Mouse (Mus musculus): ENCODE measurements around the gene Rpa2. TPM values are rescaled to one million over a fixed set of nuclear protein-coding genes. Genes with fewer than 3 reads are reported as not detected.
A peak's percentile ranks its signal among the peaks of the same experiment; 100 is the strongest.
"Not testable (repeated sequence)": the region's sequence is repeated elsewhere in the genome, so short reads cannot be mapped to it uniquely, and the experiment has no call there.

Rpa2 gene
- polyA plus RNA-seq, 1 experiment from 2014 or later = 176 TPM

- no peak overlapping the region for H3K9ac ChIP-seq (replicated peaks; ENCODE audit: low read length)
- no peak overlapping the region for H3K4me2 ChIP-seq (ENCODE audit: low read depth, low read length)
- H3K4me3 ChIP-seq (ENCODE audit: low read depth, low read length) = no peak overlapping the region
- H3K9me3 ChIP-seq (replicated peaks; ENCODE audit: control insufficient read depth, low read length) = no peaks in the 10 kb centered on the region
- no peak overlapping the region for H3K27ac ChIP-seq (replicated peaks; ENCODE audit: low read depth, low read length)
- DNase-seq (ENCODE audit: low spot score) (no peak), ATAC-seq (replicated peaks; ENCODE audit: insufficient number of reproducible peaks, low FRiP score, low TSS enrichment, low read depth) (no peak)
- WGBS = 82% methylated on average over 6 of the region's 6 CpGs
- H3K36me3 ChIP-seq (replicated peaks; ENCODE audit: control insufficient read depth, insufficient read depth, low read depth, low read length) = no peaks in the 10 kb centered on the region
- no peaks in the 10 kb centered on the region for H3K27me3 ChIP-seq (ENCODE audit: control insufficient read depth, insufficient read depth, low read length)
- no peaks in the 10 kb centered on the region for H3K4me1 ChIP-seq (ENCODE audit: control insufficient read depth, insufficient read depth, low read length)
Measured at GRCm38 (mm10) chr4:132749258-132749982, 18.7 kb upstream of the Rpa2 start.

- ATAC-seq (replicated peaks; ENCODE audit: insufficient number of reproducible peaks, low FRiP score, low TSS enrichment, low read depth) = no peak
- 80% methylated on average over 6 of the region's 6 CpGs for WGBS
- no peaks in the 10 kb centered on the region; the same call in 1 of the 2 replicates for H3K27me3 ChIP-seq (ENCODE audit: control insufficient read depth, insufficient read depth, low read length)
Measured at GRCm38 (mm10) chr4:132752992-132753391, 15.1 kb upstream of the Rpa2 start.

DNA sequence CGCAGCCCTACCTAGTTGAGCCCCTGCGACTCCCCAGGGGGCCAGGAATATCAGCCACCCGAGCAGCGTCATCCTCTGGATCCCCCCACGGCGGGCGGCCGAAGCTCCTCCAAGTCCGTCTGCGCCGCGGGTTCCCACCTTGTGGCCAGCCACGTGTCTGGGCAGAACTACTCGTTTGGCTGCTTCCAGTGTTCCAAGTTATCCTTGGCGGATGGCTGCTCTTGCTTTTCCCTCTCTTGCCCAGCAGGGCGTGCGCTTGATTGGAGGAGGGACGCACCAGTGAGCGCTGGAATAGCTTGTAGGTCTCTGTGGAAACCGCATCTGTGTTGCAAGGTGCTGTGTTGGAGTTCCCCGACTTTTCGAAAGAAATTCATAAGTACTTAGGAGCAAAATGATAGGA lies 11.2 kb upstream of the Rpa2 start, which contains the start of gene Smpdl3b:
Gene Smpdl3b, minus strand, starts transcription at position 279 of the 400 bp plus-strand sequence.
- Histone ChIP-seq H3K9ac (replicated peaks; ENCODE audit: low read length) (peak within 1 kb of the TSS; percentile 47), H3K4me2 (ENCODE audit: low read depth, low read length) (peak within 1 kb of the TSS; percentile 65), H3K36me3 (replicated peaks; ENCODE audit: control insufficient read depth, insufficient read depth, low read depth, low read length) (no peaks in the 10 kb centered on the region), H3K27me3 (ENCODE audit: control insufficient read depth, insufficient read depth, low read length) (no peaks in the 10 kb centered on the region; the same call in 1 of the 2 replicates), H3K9me3 (replicated peaks; ENCODE audit: control insufficient read depth, low read length) (no peaks in the 10 kb centered on the region), H3K4me3 (ENCODE audit: low read depth, low read length) (peak within 1 kb of the TSS; percentile 24), H3K27ac (replicated peaks; ENCODE audit: low read depth, low read length) (no peak within 1 kb of the TSS), H3K4me1 (ENCODE audit: control insufficient read depth, insufficient read depth, low read length) (no peaks in the 10 kb centered on the region)
- DNase-seq (ENCODE audit: low spot score) (peak; percentile 92), ATAC-seq (replicated peaks; ENCODE audit: insufficient number of reproducible peaks, low FRiP score, low TSS enrichment, low read depth) (peak; percentile 81)
- 1% methylated on average over 22 of the region's 22 CpGs for WGBS

More at GRCm38 (mm10) chr4:132752992-132753391, 15.1 kb upstream of the Rpa2 start:
- H3K9me3 ChIP-seq (replicated peaks; ENCODE audit: control insufficient read depth, low read length) = no peaks in the 10 kb centered on the region
- H3K27ac ChIP-seq (replicated peaks; ENCODE audit: low read depth, low read length) = no peak overlapping the region
- no peak overlapping the region for H3K4me3 ChIP-seq (ENCODE audit: low read depth, low read length)
- no peak overlapping the region for H3K4me2 ChIP-seq (ENCODE audit: low read depth, low read length)
- no peaks in the 10 kb centered on the region for H3K36me3 ChIP-seq (replicated peaks; ENCODE audit: control insufficient read depth, insufficient read depth, low read depth, low read length)
- H3K4me1 ChIP-seq (ENCODE audit: control insufficient read depth, insufficient read depth, low read length) = no peaks in the 10 kb centered on the region
- no peak for DNase-seq (ENCODE audit: low spot score)
- no peak overlapping the region for H3K9ac ChIP-seq (replicated peaks; ENCODE audit: low read length)

DNA sequence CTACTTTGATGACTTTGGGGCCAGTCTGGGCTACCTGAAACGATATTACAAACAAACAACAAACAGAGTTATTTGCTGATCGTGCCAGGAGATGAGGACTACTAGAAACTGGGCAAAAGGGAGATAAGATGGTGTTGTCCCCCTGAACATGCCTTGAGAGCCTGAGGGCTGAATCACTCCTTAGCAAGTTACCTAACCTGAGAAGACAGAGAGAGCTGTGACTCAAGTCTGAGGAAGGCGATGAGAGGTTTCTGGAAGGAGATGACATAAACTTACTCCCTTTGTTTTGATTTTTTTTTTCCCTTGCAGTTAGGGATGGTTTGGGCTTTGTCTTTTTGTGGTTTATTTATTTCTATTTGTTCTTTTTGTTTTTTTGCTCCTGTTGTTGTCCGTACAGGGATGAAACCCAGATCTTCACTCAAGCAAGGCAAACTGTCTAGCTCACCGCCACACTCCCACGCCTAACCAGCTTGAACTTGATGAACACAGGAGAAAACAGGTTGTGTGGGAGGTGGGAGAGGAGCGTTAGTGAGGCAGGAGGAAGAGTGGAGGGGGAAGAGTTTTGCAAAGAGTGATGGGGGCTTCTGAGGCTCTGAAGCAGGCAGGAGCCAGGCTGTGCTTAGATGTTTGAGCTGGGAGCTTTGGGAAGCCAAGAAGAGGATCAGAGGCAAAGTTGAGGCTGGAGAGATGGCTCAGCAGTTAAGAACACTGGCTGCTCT lies 10.3 kb upstream of the Rpa2 start:
- no peak for DNase-seq (ENCODE audit: low spot score)
- Histone ChIP-seq H3K4me1 (ENCODE audit: control insufficient read depth, insufficient read depth, low read length) (no peaks in the 10 kb centered on the region), H3K27me3 (ENCODE audit: control insufficient read depth, insufficient read depth, low read length) (no peaks in the 10 kb centered on the region; the same call in 1 of the 2 replicates), H3K9me3 (replicated peaks; ENCODE audit: control insufficient read depth, low read length) (no peaks in the 10 kb centered on the region), H3K27ac (replicated peaks; ENCODE audit: low read depth, low read length) (no peak overlapping the region), H3K9ac (replicated peaks; ENCODE audit: low read length) (no peak overlapping the region), H3K36me3 (replicated peaks; ENCODE audit: control insufficient read depth, insufficient read depth, low read depth, low read length) (no peaks in the 10 kb centered on the region), H3K4me2 (ENCODE audit: low read depth, low read length) (no peak overlapping the region), H3K4me3 (ENCODE audit: low read depth, low read length) (no peak overlapping the region)
- ATAC-seq (replicated peaks; ENCODE audit: insufficient number of reproducible peaks, low FRiP score, low TSS enrichment, low read depth) = no peak
- WGBS = 84% methylated on average over 7 of the region's 7 CpGs

GRCm38 (mm10) chr4:132760296-132760695 lies 7.8 kb upstream of the Rpa2 start:
- H3K9me3 ChIP-seq (replicated peaks; ENCODE audit: control insufficient read depth, low read length) = no peaks in the 10 kb centered on the region
- H3K27me3 ChIP-seq (ENCODE audit: control insufficient read depth, insufficient read depth, low read length) = no peaks in the 10 kb centered on the region; the same call in 1 of the 2 replicates
- no peak overlapping the region for H3K4me2 ChIP-seq (ENCODE audit: low read depth, low read length)
- no peak overlapping the region for H3K4me3 ChIP-seq (ENCODE audit: low read depth, low read length)
- no peak overlapping the region for H3K9ac ChIP-seq (replicated peaks; ENCODE audit: low read length)
- WGBS = 74% methylated on average over 3 of the region's 3 CpGs
- H3K27ac ChIP-seq (replicated peaks; ENCODE audit: low read depth, low read length) = no peak overlapping the region
- DNase-seq (ENCODE audit: low spot score) (no peak), ATAC-seq (replicated peaks; ENCODE audit: insufficient number of reproducible peaks, low FRiP score, low TSS enrichment, low read depth) (no peak)
- H3K36me3 ChIP-seq (replicated peaks; ENCODE audit: control insufficient read depth, insufficient read depth, low read depth, low read length) = no peaks in the 10 kb centered on the region
- no peaks in the 10 kb centered on the region for H3K4me1 ChIP-seq (ENCODE audit: control insufficient read depth, insufficient read depth, low read length)

DNA sequence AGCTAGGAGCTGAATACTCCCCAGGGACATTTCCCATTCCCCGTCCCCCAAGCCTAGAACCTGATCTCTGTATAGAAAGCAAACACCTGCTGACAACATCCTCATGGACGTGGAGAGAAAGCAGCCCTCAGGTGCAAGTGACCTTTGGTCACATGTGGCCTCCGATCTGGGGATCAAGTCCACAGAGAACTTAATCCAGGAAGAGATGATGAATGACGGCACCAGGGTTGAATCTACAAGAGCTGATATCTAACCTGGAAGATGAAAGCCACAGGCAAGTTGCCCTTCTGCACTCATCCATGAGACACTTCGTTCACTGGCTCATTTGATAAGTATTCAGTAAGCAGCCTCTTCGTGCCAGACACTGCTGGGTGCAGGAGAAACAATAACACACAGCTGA lies 5.5 kb upstream of the Rpa2 start:
- Histone ChIP-seq H3K4me2 (ENCODE audit: low read depth, low read length) (no peak overlapping the region), H3K9me3 (replicated peaks; ENCODE audit: control insufficient read depth, low read length) (no peaks in the 10 kb centered on the region), H3K4me1 (ENCODE audit: control insufficient read depth, insufficient read depth, low read length) (no peaks in the 10 kb centered on the region), H3K9ac (replicated peaks; ENCODE audit: low read length) (no peak overlapping the region), H3K4me3 (ENCODE audit: low read depth, low read length) (no peak overlapping the region), H3K27me3 (ENCODE audit: control insufficient read depth, insufficient read depth, low read length) (no peaks in the 10 kb centered on the region), H3K27ac (replicated peaks; ENCODE audit: low read depth, low read length) (no peak overlapping the region), H3K36me3 (replicated peaks; ENCODE audit: control insufficient read depth, insufficient read depth, low read depth, low read length) (no peaks in the 10 kb centered on the region)
- WGBS = 76% methylated on average over 6 of the region's 6 CpGs
- no peak for ATAC-seq (replicated peaks; ENCODE audit: insufficient number of reproducible peaks, low FRiP score, low TSS enrichment, low read depth)
- no peak for DNase-seq (ENCODE audit: low spot score)

DNA sequence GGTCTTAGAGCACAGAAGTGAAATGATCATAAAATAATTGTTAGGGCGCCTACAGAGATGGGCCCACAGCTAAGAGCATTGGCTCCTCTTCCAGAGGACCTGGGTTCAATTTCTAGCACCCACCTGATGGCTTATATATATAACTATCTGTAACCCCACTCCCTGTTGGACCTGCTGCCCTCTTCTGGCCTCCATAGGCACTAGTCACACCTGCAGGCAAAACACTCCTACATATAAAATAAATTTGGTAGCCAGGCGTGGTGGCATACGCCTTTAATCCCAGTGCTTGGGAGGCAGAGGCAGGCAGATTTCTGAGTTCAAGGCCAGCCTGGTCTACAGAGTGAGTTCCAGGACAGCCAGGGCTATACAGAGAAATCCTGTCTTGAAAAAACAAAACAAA lies 5.0 kb upstream of the Rpa2 start:
- H3K9ac ChIP-seq (replicated peaks; ENCODE audit: low read length); DNase-seq (ENCODE audit: low spot score); ATAC-seq (replicated peaks; ENCODE audit: insufficient number of reproducible peaks, low FRiP score, low TSS enrichment, low read depth); H3K4me2 ChIP-seq (ENCODE audit: low read depth, low read length); H3K36me3 ChIP-seq (replicated peaks; ENCODE audit: control insufficient read depth, insufficient read depth, low read depth, low read length); H3K27ac ChIP-seq (replicated peaks; ENCODE audit: low read depth, low read length); H3K9me3 ChIP-seq (replicated peaks; ENCODE audit: control insufficient read depth, low read length); H3K4me1 ChIP-seq (ENCODE audit: control insufficient read depth, insufficient read depth, low read length); H3K27me3 ChIP-seq (ENCODE audit: control insufficient read depth, insufficient read depth, low read length); H3K4me3 ChIP-seq (ENCODE audit: low read depth, low read length): not testable (repeated sequence)
- 80% methylated on average over 3 of the region's 3 CpGs for WGBS

DNA sequence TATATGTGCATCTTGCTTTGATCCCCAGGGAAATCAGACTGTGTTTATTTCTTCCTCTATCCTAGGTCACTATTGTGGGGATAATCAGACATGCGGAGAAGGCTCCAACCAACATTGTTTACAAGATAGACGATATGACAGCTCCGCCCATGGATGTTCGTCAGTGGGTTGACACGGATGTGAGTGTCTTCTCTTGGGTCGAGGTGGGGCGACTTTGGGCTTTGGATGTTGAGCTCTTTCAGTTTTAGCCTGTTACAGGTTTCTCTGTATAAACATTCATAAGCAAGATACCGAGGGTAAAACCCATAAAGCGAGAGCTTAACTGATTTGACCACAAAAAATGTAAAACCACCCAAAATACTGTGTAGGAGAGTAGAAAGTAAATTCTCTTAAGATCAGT lies 3.6 kb downstream of the Rpa2 start:
- H3K27ac ChIP-seq (replicated peaks; ENCODE audit: low read depth, low read length) = no peak overlapping the region
- no peaks in the 10 kb centered on the region for H3K4me1 ChIP-seq (ENCODE audit: control insufficient read depth, insufficient read depth, low read length)
- 93% methylated on average over 9 of the region's 9 CpGs for WGBS
- no peak overlapping the region for H3K9ac ChIP-seq (replicated peaks; ENCODE audit: low read length)
- no peak overlapping the region for H3K4me2 ChIP-seq (ENCODE audit: low read depth, low read length)
- H3K27me3 ChIP-seq (ENCODE audit: control insufficient read depth, insufficient read depth, low read length) = no peaks in the 10 kb centered on the region
- no peaks in the 10 kb centered on the region for H3K9me3 ChIP-seq (replicated peaks; ENCODE audit: control insufficient read depth, low read length)
- no peak overlapping the region for H3K4me3 ChIP-seq (ENCODE audit: low read depth, low read length)
- DNase-seq (ENCODE audit: low spot score) (no peak), ATAC-seq (replicated peaks; ENCODE audit: insufficient number of reproducible peaks, low FRiP score, low TSS enrichment, low read depth) (no peak)
- H3K36me3 ChIP-seq (replicated peaks; ENCODE audit: control insufficient read depth, insufficient read depth, low read depth, low read length) = peaks cover 4% of the 10 kb centered on the region
